Mouse (Mus musculus) midbrain, embryonic 15.5 days (tissue): ENCODE results near the gene Pcif1. TPM values are rescaled to one million over a fixed set of nuclear protein-coding genes. Genes with fewer than 3 reads are reported as not detected.

Experiments
- ATAC-seq: fragments of 200-750 bp; cut with Nextera tagmentation; replicated peaks from 2 replicates; pipeline ENCODE4 v1.8.0; 2017; ENCODE audit warnings: moderate TSS enrichment
- H3K27ac ChIP-seq: fragments of 300-500 bp; sonication (generic); 2 replicates; pipeline ENCODE4 v1.5.1; 2015; ENCODE audit warnings: mild to moderate bottlenecking, inconsistent platforms
- H3K27me3 ChIP-seq: fragments of 300-500 bp; sonication (generic); replicated peaks from 2 replicates; pipeline ENCODE4 v1.6.1; 2015; ENCODE audit warnings: inconsistent platforms
- H3K36me3 ChIP-seq: fragments of 300-500 bp; sonication (generic); replicated peaks from 2 replicates; pipeline ENCODE4 v1.6.1; 2015; ENCODE audit warnings: inconsistent platforms
- H3K4me1 ChIP-seq: fragments of 300-500 bp; sonication (generic); 2 replicates; pipeline ENCODE4 v1.6.1; 2015; ENCODE audit warnings: inconsistent platforms
- H3K4me2 ChIP-seq: fragments of 300-500 bp; sonication (generic); 2 replicates; pipeline ENCODE4 v1.6.1; 2015; ENCODE audit warnings: inconsistent platforms, mild to moderate bottlenecking, moderate library complexity
- H3K4me3 ChIP-seq: fragments of 300-500 bp; sonication (generic); 2 replicates; pipeline ENCODE4 v1.5.1; 2015; ENCODE audit warnings: mild to moderate bottlenecking, inconsistent platforms
- H3K9ac ChIP-seq: fragments of 300-500 bp; sonication (generic); 2 replicates; pipeline ENCODE4 v1.6.1; 2015; ENCODE audit warnings: mild to moderate bottlenecking, inconsistent platforms
- H3K9me3 ChIP-seq: fragments of 300-500 bp; sonication (generic); 2 replicates; pipeline ENCODE4 v1.6.1; 2016; ENCODE audit warnings: inconsistent platforms
- WGBS: fragments of 180-500 bp; shearing (Covaris S2); methylation state at CpG from one replicate; pipeline ENCODE4 v1.1.7; 2015; ENCODE audit warnings: mixed read lengths; 5-methylcytosine and 5-hydroxymethylcytosine counted together
- polyA plus RNA-seq: library from polyadenylated mRNA; unstranded; fragments of >200 nt; fragmentation: Nextera tagmentation; extraction: Ambion mirVana; gene quantifications from 2 replicates; pipeline ENCODE4 v1.2.1, GENCODE M21; 2015

The Pcif1 gene
- polyA plus RNA-seq, 1 experiment from 2014 or later = 93.1 TPM

- no peak overlapping the region for H3K4me3 ChIP-seq
- no peak overlapping the region for H3K27ac ChIP-seq
- no peak overlapping the region for H3K4me2 ChIP-seq
- no peaks in the 10 kb centered on the region for H3K27me3 ChIP-seq
- H3K4me1 ChIP-seq = no peaks in the 10 kb centered on the region
- WGBS = 75% methylated on average over 1 of the region's 1 CpGs
- ATAC-seq = no peak
- H3K9me3 ChIP-seq = 0 out of 2 replicates have a peak, but pooled peaks cover 3% of the 10 kb centered on the region
- H3K9ac ChIP-seq = no peak overlapping the region
- peaks cover 87% of the 10 kb centered on the region for H3K36me3 ChIP-seq
These were observed 24.4 kb downstream of the Pcif1 start for GRCm38 (mm10) chr2:164903496-164903895.

- Histone ChIP-seq H3K4me1 (peaks cover 17% of the 10 kb centered on the region), H3K36me3 (peaks cover 74% of the 10 kb centered on the region), H3K27me3 (no peaks in the 10 kb centered on the region), H3K9ac (no peak overlapping the region), H3K9me3 (0 out of 2 replicates have a peak, but pooled peaks cover 3% of the 10 kb centered on the region), H3K27ac (no peak overlapping the region), H3K4me2 (no peak overlapping the region), H3K4me3 (no peak overlapping the region)
- 97% methylated on average over 4 of the region's 4 CpGs for WGBS
- no peak for ATAC-seq
These were observed 27.0 kb downstream of the Pcif1 start for GRCm38 (mm10) chr2:164906071-164906470.

GRCm38 (mm10) chr2:164907511-164907910 is 28.4 kb downstream of the Pcif1 start:
- Histone ChIP-seq H3K9me3 (0 out of 2 replicates have a peak, but pooled peaks cover 3% of the 10 kb centered on the region), H3K36me3 (peaks cover 60% of the 10 kb centered on the region), H3K9ac (no peak overlapping the region), H3K27me3 (no peaks in the 10 kb centered on the region), H3K27ac (no peak overlapping the region), H3K4me1 (peaks cover 22% of the 10 kb centered on the region), H3K4me3 (no peak overlapping the region), H3K4me2 (no peak overlapping the region)
- ATAC-seq = no peak
- 97% methylated on average over 12 of the region's 12 CpGs for WGBS

GRCm38 (mm10) chr2:164908011-164908410 is 28.9 kb downstream of the Pcif1 start:
- Histone ChIP-seq H3K4me2 (no peak overlapping the region), H3K27me3 (no peaks in the 10 kb centered on the region), H3K4me3 (no peak overlapping the region), H3K27ac (no peak overlapping the region), H3K9me3 (0 out of 2 replicates have a peak, but pooled peaks cover 3% of the 10 kb centered on the region), H3K4me1 (peaks cover 23% of the 10 kb centered on the region), H3K36me3 (peaks cover 55% of the 10 kb centered on the region), H3K9ac (no peak overlapping the region)
- ATAC-seq = no peak
- 96% methylated on average over 5 of the region's 5 CpGs for WGBS

GRCm38 (mm10) chr2:164909100-164909499 is 30.0 kb downstream of the Pcif1 start:
- ATAC-seq = no peak
- no peak overlapping the region for H3K4me3 ChIP-seq
- peak overlapping the region; percentile 88 for H3K4me2 ChIP-seq
- H3K9me3 ChIP-seq = 0 out of 2 replicates have a peak, but pooled peaks cover 3% of the 10 kb centered on the region
- no peak overlapping the region for H3K27ac ChIP-seq
- over 99% methylated on average over 3 of the region's 3 CpGs for WGBS
- H3K4me1 ChIP-seq = peaks cover 23% of the 10 kb centered on the region
- H3K27me3 ChIP-seq = no peaks in the 10 kb centered on the region
- no peak overlapping the region for H3K9ac ChIP-seq
- peaks cover 48% of the 10 kb centered on the region for H3K36me3 ChIP-seq

- Histone ChIP-seq H3K9ac (no peak overlapping the region), H3K9me3 (0 out of 2 replicates have a peak, but pooled peaks cover 3% of the 10 kb centered on the region), H3K27ac (no peak overlapping the region), H3K36me3 (peaks cover 44% of the 10 kb centered on the region), H3K4me3 (peak overlapping the region; percentile 82), H3K27me3 (no peaks in the 10 kb centered on the region), H3K4me1 (peaks cover 23% of the 10 kb centered on the region), H3K4me2 (peak overlapping the region; percentile 88)
- ATAC-seq = no peak
- 87% methylated on average over 1 of the region's 1 CpGs for WGBS
These were observed 30.4 kb downstream of the Pcif1 start for GRCm38 (mm10) chr2:164909542-164909941.

GRCm38 (mm10) chr2:164910360-164911061 is 31.4 kb downstream of the Pcif1 start:
- peak overlapping the region; percentile 82 for H3K4me3 ChIP-seq
- ATAC-seq = peak; percentile 16; the same call in 1 of the 2 replicates
- H3K27ac ChIP-seq = peak overlapping the region; percentile 99
- peaks cover 35% of the 10 kb centered on the region for H3K36me3 ChIP-seq
- peak overlapping the region; percentile 88 for H3K4me2 ChIP-seq
- WGBS = 5% methylated on average over 37 of the region's 37 CpGs
- H3K9ac ChIP-seq = peak overlapping the region; percentile 77
- peaks cover 23% of the 10 kb centered on the region for H3K4me1 ChIP-seq
- H3K27me3 ChIP-seq = no peaks in the 10 kb centered on the region
- 0 out of 2 replicates have a peak, but pooled peaks cover 3% of the 10 kb centered on the region for H3K9me3 ChIP-seq

- Histone ChIP-seq H3K9me3 (0 out of 2 replicates have a peak, but pooled peaks cover under 1% of the 10 kb centered on the region), H3K27me3 (no peaks in the 10 kb centered on the region), H3K4me1 (peaks cover 23% of the 10 kb centered on the region), H3K4me2 (peak within 1 kb of the TSS; percentile 88), H3K27ac (peak within 1 kb of the TSS; percentile 99), H3K4me3 (peak within 1 kb of the TSS; percentile 82), H3K36me3 (peaks cover 27% of the 10 kb centered on the region), H3K9ac (peak within 1 kb of the TSS; percentile 77)
- under 1% methylated on average over 90 of the region's 91 CpGs for WGBS
- peak; percentile 88 for ATAC-seq
These were observed 32.3 kb downstream of the Pcif1 start, which contains the start of gene Zfp335 for GRCm38 (mm10) chr2:164911086-164912048. Zfp335 (minus strand) TSS chr2:164911757.

- Histone ChIP-seq H3K27me3 (no peaks in the 10 kb centered on the region), H3K4me1 (peaks cover 23% of the 10 kb centered on the region), H3K27ac (peak overlapping the region; percentile 99), H3K36me3 (peaks cover 20% of the 10 kb centered on the region), H3K9me3 (no peaks in the 10 kb centered on the region), H3K9ac (peak overlapping the region; percentile 77), H3K4me2 (peak overlapping the region; percentile 88), H3K4me3 (peak overlapping the region; percentile 82)
- 19% methylated on average over 12 of the region's 12 CpGs for WGBS
- peak; percentile 5; the same call in 1 of the 2 replicates for ATAC-seq
These were observed 33.0 kb downstream of the Pcif1 start for GRCm38 (mm10) chr2:164912151-164912550.

GRCm38 (mm10) chr2:164912749-164913427 is 33.8 kb downstream of the Pcif1 start:
- Histone ChIP-seq H3K27ac (no peak overlapping the region), H3K27me3 (no peaks in the 10 kb centered on the region), H3K9ac (no peak overlapping the region), H3K4me3 (peak overlapping the region; percentile 82; the same call in 1 of the 2 replicates), H3K4me1 (peaks cover 23% of the 10 kb centered on the region), H3K9me3 (no peaks in the 10 kb centered on the region), H3K4me2 (no peak overlapping the region), H3K36me3 (peaks cover 13% of the 10 kb centered on the region; the same call in 1 of the 2 replicates)
- 92% methylated on average over 9 of the region's 9 CpGs for WGBS
- no peak for ATAC-seq

GRCm38 (mm10) chr2:164913428-164913786 is 34.3 kb downstream of the Pcif1 start:
- no peak for ATAC-seq
- H3K4me3 ChIP-seq = no peak overlapping the region
- H3K27me3 ChIP-seq = no peaks in the 10 kb centered on the region
- H3K27ac ChIP-seq = no peak overlapping the region
- 92% methylated on average over 2 of the region's 2 CpGs for WGBS
- no peak overlapping the region for H3K4me2 ChIP-seq
- H3K9me3 ChIP-seq = no peaks in the 10 kb centered on the region
- peaks cover 8% of the 10 kb centered on the region; the same call in 1 of the 2 replicates for H3K36me3 ChIP-seq
- H3K9ac ChIP-seq = no peak overlapping the region
- peaks cover 23% of the 10 kb centered on the region for H3K4me1 ChIP-seq
